Mouse (Mus musculus): ENCODE results near the gene Tdp2. TPM values are rescaled to one million over a fixed set of nuclear protein-coding genes. Genes with fewer than 3 reads are reported as not detected.

Gene Tdp2
- 31.6 and 31.7 TPM in 2 replicates for polyA plus RNA-seq (2015; fragmentation: Nextera tagmentation; extraction: Ambion mirVana)

GRCm38 (mm10) chr13:24831353-24832130 is at the start of gene Tdp2, which contains the start of gene Acot13:
TSS of gene Tdp2 (plus strand) at chr13:24831679.
TSS of gene Acot13 (minus strand) at chr13:24831540.
- Histone ChIP-seq H3K4me3 (peak within 1 kb of the TSS; percentile 91), H3K4me2 (peak within 1 kb of the TSS; percentile 78), H3K36me3 (no peaks in the 10 kb centered on the region), H3K27me3 (no peaks in the 10 kb centered on the region), H3K9me3 (no peaks in the 10 kb centered on the region), H3K9ac (peak within 1 kb of the TSS; percentile 81), H3K4me1 (replicated peaks) (peaks cover 31% of the 10 kb centered on the region), H3K27ac (replicated peaks) (peak within 1 kb of the TSS; percentile 90)
- ATAC-seq (ENCODE audit: low FRiP score, low read depth) = peak; percentile 98
- WGBS = under 1% methylated on average over 88 of the region's 90 CpGs

DNA sequence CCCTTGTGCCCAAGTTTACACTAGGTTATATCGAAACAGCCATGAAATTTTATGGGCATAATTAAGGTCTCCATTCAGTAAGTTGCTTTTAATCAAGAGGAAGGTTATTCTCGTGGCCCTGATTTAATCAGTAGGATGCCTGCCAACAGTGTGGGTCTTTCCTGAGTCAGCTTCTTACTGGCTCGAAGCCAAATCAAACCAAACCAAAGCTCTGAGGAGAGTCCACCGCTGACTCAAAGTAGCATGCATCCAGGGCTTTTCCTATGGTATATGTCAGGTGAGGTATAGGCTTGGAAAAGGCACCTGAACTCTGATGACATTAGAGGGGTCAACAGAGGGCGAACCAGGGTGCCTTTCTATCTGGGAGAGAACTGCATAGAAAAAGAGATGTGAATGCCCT is 49.6 kb upstream of the Tdp2 start:
- no peak overlapping the region for H3K9ac ChIP-seq
- no peak for ATAC-seq (ENCODE audit: low FRiP score, low read depth)

GRCm38 (mm10) chr13:24786014-24786490 is 45.4 kb upstream of the Tdp2 start:
- Histone ChIP-seq H3K9me3 (no peaks in the 10 kb centered on the region), H3K4me1 (replicated peaks) (no peaks in the 10 kb centered on the region), H3K9ac (no peak overlapping the region), H3K27ac (replicated peaks) (no peak overlapping the region), H3K4me3 (no peak overlapping the region), H3K4me2 (no peak overlapping the region), H3K27me3 (no peaks in the 10 kb centered on the region), H3K36me3 (no peaks in the 10 kb centered on the region)
- 43% methylated on average over 11 of the region's 11 CpGs for WGBS
- peak; percentile 23; the same call in 1 of the 2 replicates for ATAC-seq (ENCODE audit: low FRiP score, low read depth)

More for the DNA sequence above, 49.6 kb upstream of the Tdp2 start:
- H3K27ac ChIP-seq (replicated peaks) = no peak overlapping the region
- no peak overlapping the region for H3K4me3 ChIP-seq
- H3K9me3 ChIP-seq = no peaks in the 10 kb centered on the region
- no peaks in the 10 kb centered on the region for H3K36me3 ChIP-seq
- H3K4me2 ChIP-seq = no peak overlapping the region
- 56% methylated on average over 5 of the region's 5 CpGs for WGBS
- no peaks in the 10 kb centered on the region for H3K27me3 ChIP-seq
- H3K4me1 ChIP-seq (replicated peaks) = no peaks in the 10 kb centered on the region

GRCm38 (mm10) chr13:24787477-24787876 is 44.0 kb upstream of the Tdp2 start:
- no peak for ATAC-seq (ENCODE audit: low FRiP score, low read depth)
- no peak overlapping the region for H3K27ac ChIP-seq (replicated peaks)
- H3K9ac ChIP-seq = no peak overlapping the region
- H3K9me3 ChIP-seq = no peaks in the 10 kb centered on the region
- no peaks in the 10 kb centered on the region for H3K4me1 ChIP-seq (replicated peaks)
- no peaks in the 10 kb centered on the region for H3K36me3 ChIP-seq
- H3K4me2 ChIP-seq = no peak overlapping the region
- 94% methylated on average over 5 of the region's 5 CpGs for WGBS
- no peaks in the 10 kb centered on the region for H3K27me3 ChIP-seq
- no peak overlapping the region for H3K4me3 ChIP-seq

- Histone ChIP-seq H3K4me1 (replicated peaks) (no peaks in the 10 kb centered on the region), H3K9ac (no peak overlapping the region), H3K4me3 (no peak overlapping the region), H3K27ac (replicated peaks) (no peak overlapping the region), H3K36me3 (no peaks in the 10 kb centered on the region), H3K4me2 (no peak overlapping the region), H3K27me3 (no peaks in the 10 kb centered on the region), H3K9me3 (no peaks in the 10 kb centered on the region)
- WGBS = 79% methylated on average over 2 of the region's 2 CpGs
- ATAC-seq (ENCODE audit: low FRiP score, low read depth) = no peak
These were observed 40.1 kb upstream of the Tdp2 start for GRCm38 (mm10) chr13:24791349-24791748.

GRCm38 (mm10) chr13:24792411-24793045 is 39.0 kb upstream of the Tdp2 start:
- H3K9me3 ChIP-seq = no peaks in the 10 kb centered on the region
- H3K4me1 ChIP-seq (replicated peaks) = no peaks in the 10 kb centered on the region
- no peak overlapping the region for H3K27ac ChIP-seq (replicated peaks)
- H3K4me2 ChIP-seq = no peak overlapping the region
- no peak overlapping the region for H3K4me3 ChIP-seq
- 86% methylated on average over 9 of the region's 9 CpGs for WGBS
- ATAC-seq (ENCODE audit: low FRiP score, low read depth) = no peak
- no peaks in the 10 kb centered on the region for H3K27me3 ChIP-seq
- no peaks in the 10 kb centered on the region for H3K36me3 ChIP-seq
- H3K9ac ChIP-seq = no peak overlapping the region

GRCm38 (mm10) chr13:24798686-24799085 is 32.8 kb upstream of the Tdp2 start:
- no peak overlapping the region for H3K4me3 ChIP-seq
- H3K9ac ChIP-seq = no peak overlapping the region
- no peak overlapping the region for H3K27ac ChIP-seq (replicated peaks)
- H3K4me1 ChIP-seq (replicated peaks) = peaks cover 21% of the 10 kb centered on the region
- H3K4me2 ChIP-seq = no peak overlapping the region
- no peaks in the 10 kb centered on the region for H3K27me3 ChIP-seq
- H3K36me3 ChIP-seq = no peaks in the 10 kb centered on the region
- H3K9me3 ChIP-seq = no peaks in the 10 kb centered on the region
- ATAC-seq (ENCODE audit: low FRiP score, low read depth) = no peak
- 98% methylated on average over 4 of the region's 4 CpGs for WGBS

DNA sequence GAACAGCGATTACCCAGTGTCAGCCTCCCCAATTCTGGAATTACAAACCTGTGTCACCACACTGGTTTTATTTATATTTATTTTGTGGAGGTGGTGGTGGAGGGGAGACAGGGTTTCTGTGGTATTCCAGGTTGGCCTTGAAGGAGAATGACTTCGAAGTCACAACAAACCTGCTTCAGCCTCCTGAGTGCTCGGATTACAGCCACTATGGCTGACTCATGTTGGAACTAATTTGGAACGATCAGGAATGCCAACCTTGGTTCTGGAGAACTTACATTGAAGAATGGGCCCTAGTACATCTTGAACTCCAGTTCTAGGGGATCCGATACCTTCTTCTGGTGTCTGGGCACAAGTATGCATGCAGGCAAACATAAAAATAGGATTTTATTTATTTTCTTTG is 32.1 kb upstream of the Tdp2 start:
- Histone ChIP-seq H3K4me2 (peak overlapping the region; percentile 85), H3K27ac (replicated peaks) (peak overlapping the region; percentile 97), H3K27me3 (no peaks in the 10 kb centered on the region), H3K9ac (no peak overlapping the region), H3K4me1 (replicated peaks) (peaks cover 26% of the 10 kb centered on the region), H3K9me3 (no peaks in the 10 kb centered on the region), H3K36me3 (no peaks in the 10 kb centered on the region), H3K4me3 (peak overlapping the region; percentile 96)
- no peak for ATAC-seq (ENCODE audit: low FRiP score, low read depth)
- 77% methylated on average over 5 of the region's 5 CpGs for WGBS

- Histone ChIP-seq H3K4me3 (peak overlapping the region; percentile 96), H3K4me2 (peak overlapping the region; percentile 85), H3K9me3 (no peaks in the 10 kb centered on the region), H3K9ac (peak overlapping the region; percentile 46), H3K36me3 (no peaks in the 10 kb centered on the region), H3K27ac (replicated peaks) (peak overlapping the region; percentile 97), H3K4me1 (replicated peaks) (peaks cover 30% of the 10 kb centered on the region), H3K27me3 (no peaks in the 10 kb centered on the region)
- WGBS = under 1% methylated on average over 31 of the region's 31 CpGs
- ATAC-seq (ENCODE audit: low FRiP score, low read depth) = peak; percentile 69
These were observed 31.4 kb upstream of the Tdp2 start for GRCm38 (mm10) chr13:24799925-24800673.

DNA sequence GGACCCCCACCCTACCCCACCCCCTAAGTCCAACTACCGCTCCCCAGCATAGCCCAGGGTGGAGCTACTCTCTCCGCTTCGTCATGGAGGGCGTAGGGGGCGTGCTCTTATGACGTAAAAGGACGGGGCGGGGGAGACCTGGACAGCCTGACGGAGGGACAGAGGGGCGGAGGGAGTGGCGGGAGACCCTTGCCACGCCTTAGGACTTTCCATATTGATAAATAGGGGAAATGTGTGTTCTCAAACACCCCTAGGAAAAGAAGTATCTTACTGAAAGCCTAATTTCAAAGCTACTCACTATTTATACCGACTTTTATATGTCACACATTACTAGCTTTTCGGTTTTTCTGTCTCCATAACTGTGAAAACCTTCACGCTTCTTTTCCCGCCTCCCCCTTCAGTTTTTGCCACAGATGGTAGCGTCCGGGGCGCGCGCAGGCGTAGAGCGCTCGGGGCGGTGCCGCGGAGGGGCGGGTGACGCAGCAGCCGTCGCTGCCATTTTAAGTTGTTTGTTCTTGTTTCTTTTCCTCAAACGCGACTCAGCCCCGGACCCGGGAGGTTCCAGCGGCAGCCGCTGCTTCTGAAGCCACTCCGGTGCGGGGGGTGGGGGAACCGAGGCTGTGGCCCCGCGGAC is 30.7 kb upstream of the Tdp2 start:
- peak; percentile 97 for ATAC-seq (ENCODE audit: low FRiP score, low read depth)
- WGBS = under 1% methylated on average over 42 of the region's 42 CpGs
- H3K4me1 ChIP-seq (replicated peaks) = peaks cover 33% of the 10 kb centered on the region
- H3K9me3 ChIP-seq = no peaks in the 10 kb centered on the region
- peak overlapping the region; percentile 89 for H3K9ac ChIP-seq
- H3K4me3 ChIP-seq = peak overlapping the region; percentile 96
- 0 out of 2 replicates have a peak, but pooled peaks cover 3% of the 10 kb centered on the region for H3K36me3 ChIP-seq
- peak overlapping the region; percentile 97 for H3K27ac ChIP-seq (replicated peaks)
- H3K4me2 ChIP-seq = peak overlapping the region; percentile 85
- no peaks in the 10 kb centered on the region for H3K27me3 ChIP-seq

DNA sequence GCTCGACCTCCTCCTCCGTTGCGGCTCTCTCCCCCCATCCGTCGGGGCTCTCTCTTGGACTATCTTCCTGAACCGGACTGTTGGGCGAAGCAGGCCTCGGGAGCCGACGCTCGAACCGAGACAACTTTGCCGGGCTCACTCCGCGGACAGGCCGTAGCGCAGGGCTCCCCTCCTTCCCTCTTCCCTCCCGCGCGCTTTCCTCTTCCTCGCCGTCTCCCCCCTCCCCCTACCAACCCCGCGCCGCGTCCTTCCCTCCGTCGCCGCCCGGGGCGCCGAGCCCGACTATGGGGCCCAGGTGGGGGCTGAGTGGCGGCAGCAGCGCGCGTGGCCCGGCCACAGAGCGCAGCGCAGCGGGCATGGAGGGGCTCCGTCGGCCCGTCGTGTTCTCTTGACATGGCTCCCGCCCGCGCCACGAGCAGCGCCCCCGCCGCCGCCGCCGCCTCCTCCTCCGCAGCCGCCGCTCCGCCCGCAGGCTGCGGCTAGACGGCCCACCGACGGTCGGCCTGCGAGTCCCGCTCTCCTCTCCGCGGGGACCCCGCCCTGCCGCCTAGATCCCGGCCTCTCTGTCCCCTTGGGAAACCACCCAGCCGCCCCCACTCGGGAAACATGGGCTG is 30.1 kb upstream of the Tdp2 start, which contains the start of gene BC005537:
Gene BC005537 (plus strand): TSS at position 350 of the 614 bp plus-strand sequence.
- Histone ChIP-seq H3K4me3 (peak within 1 kb of the TSS; percentile 96), H3K27me3 (no peaks in the 10 kb centered on the region), H3K9ac (peak within 1 kb of the TSS; percentile 89), H3K36me3 (peaks cover 6% of the 10 kb centered on the region; the same call in 1 of the 2 replicates), H3K4me2 (peak within 1 kb of the TSS; percentile 85), H3K9me3 (no peaks in the 10 kb centered on the region), H3K27ac (replicated peaks) (peak within 1 kb of the TSS; percentile 97), H3K4me1 (replicated peaks) (peaks cover 33% of the 10 kb centered on the region)
- peak; percentile 65 for ATAC-seq (ENCODE audit: low FRiP score, low read depth)
- WGBS = under 1% methylated on average over 73 of the region's 74 CpGs
